Mouse (Mus musculus): Measurements from ENCODE around the gene Tvp23a. TPM values are rescaled to one million over a fixed set of nuclear protein-coding genes. Genes with fewer than 3 reads are reported as not detected.

The Tvp23a gene
- polyA plus RNA-seq, 1 experiment from 2014 or later: 0.51 TPM

GRCm38 (mm10) chr16:10392587-10392986, 54.6 kb downstream of the Tvp23a start:
- no peak overlapping the region for H3K4me3 ChIP-seq (ENCODE audit: low read depth, low read length)
- H3K9me3 ChIP-seq (replicated peaks; ENCODE audit: control insufficient read depth, low read length): no peaks in the 10 kb centered on the region
- ATAC-seq (ENCODE audit: low read depth): no peak
- no peaks in the 10 kb centered on the region for H3K36me3 ChIP-seq (ENCODE audit: control insufficient read depth, insufficient read depth)
- H3K9ac ChIP-seq (ENCODE audit: low read depth, low read length): no peak overlapping the region
- 43% methylated on average over 9 of the region's 9 CpGs for WGBS (ENCODE audit: insufficient replicate concordance)
- H3K4me1 ChIP-seq (ENCODE audit: control insufficient read depth, low read depth, low read length): peaks cover 7% of the 10 kb centered on the region
- H3K4me2 ChIP-seq (ENCODE audit: low read depth, low read length): no peak overlapping the region
- H3K27me3 ChIP-seq (ENCODE audit: control insufficient read depth, insufficient read depth, low read depth, low read length): peaks cover 2% of the 10 kb centered on the region; the same call in 1 of the 2 replicates
- H3K27ac ChIP-seq (ENCODE audit: low read length): no peak overlapping the region

GRCm38 (mm10) chr16:10388634-10389365, 58.4 kb downstream of the Tvp23a start:
- 0 out of 2 replicates have a peak, but pooled peaks have one; percentile 15 for ATAC-seq (ENCODE audit: low read depth)
- H3K27ac ChIP-seq (ENCODE audit: low read length): no peak overlapping the region
- H3K9ac ChIP-seq (ENCODE audit: low read depth, low read length): no peak overlapping the region
- no peaks in the 10 kb centered on the region for H3K36me3 ChIP-seq (ENCODE audit: control insufficient read depth, insufficient read depth)
- no peaks in the 10 kb centered on the region for H3K9me3 ChIP-seq (replicated peaks; ENCODE audit: control insufficient read depth, low read length)
- H3K4me1 ChIP-seq (ENCODE audit: control insufficient read depth, low read depth, low read length): peaks cover 21% of the 10 kb centered on the region
- 83% methylated on average over 6 of the region's 6 CpGs for WGBS (ENCODE audit: insufficient replicate concordance)
- no peak overlapping the region for H3K4me2 ChIP-seq (ENCODE audit: low read depth, low read length)
- no peaks in the 10 kb centered on the region for H3K27me3 ChIP-seq (ENCODE audit: control insufficient read depth, insufficient read depth, low read depth, low read length)
- no peak overlapping the region for H3K4me3 ChIP-seq (ENCODE audit: low read depth, low read length)

- no peaks in the 10 kb centered on the region for H3K27me3 ChIP-seq (ENCODE audit: control insufficient read depth, insufficient read depth, low read depth, low read length)
- no peaks in the 10 kb centered on the region for H3K36me3 ChIP-seq (ENCODE audit: control insufficient read depth, insufficient read depth)
- H3K4me3 ChIP-seq (ENCODE audit: low read depth, low read length): no peak overlapping the region
- no peak overlapping the region for H3K27ac ChIP-seq (ENCODE audit: low read length)
- no peaks in the 10 kb centered on the region for H3K9me3 ChIP-seq (replicated peaks; ENCODE audit: control insufficient read depth, low read length)
- H3K9ac ChIP-seq (ENCODE audit: low read depth, low read length): no peak overlapping the region
- H3K4me2 ChIP-seq (ENCODE audit: low read depth, low read length): no peak overlapping the region; the same call in 1 of the 2 replicates
- no peak for ATAC-seq (ENCODE audit: low read depth)
- 76% methylated on average over 12 of the region's 12 CpGs for WGBS (ENCODE audit: insufficient replicate concordance)
- peaks cover 27% of the 10 kb centered on the region for H3K4me1 ChIP-seq (ENCODE audit: control insufficient read depth, low read depth, low read length)
Measured at GRCm38 (mm10) chr16:10385261-10385660, 61.9 kb downstream of the Tvp23a start.

- peak overlapping the region; percentile 93 for H3K27ac ChIP-seq (ENCODE audit: low read length)
- H3K4me2 ChIP-seq (ENCODE audit: low read depth, low read length): peak overlapping the region; percentile 70
- peak; percentile 78 for ATAC-seq (ENCODE audit: low read depth)
- no peaks in the 10 kb centered on the region for H3K9me3 ChIP-seq (replicated peaks; ENCODE audit: control insufficient read depth, low read length)
- H3K9ac ChIP-seq (ENCODE audit: low read depth, low read length): peak overlapping the region; percentile 44; the same call in 1 of the 2 replicates
- H3K36me3 ChIP-seq (ENCODE audit: control insufficient read depth, insufficient read depth): no peaks in the 10 kb centered on the region
- peak overlapping the region; percentile 44 for H3K4me3 ChIP-seq (ENCODE audit: low read depth, low read length)
- peaks cover 27% of the 10 kb centered on the region for H3K4me1 ChIP-seq (ENCODE audit: control insufficient read depth, low read depth, low read length)
- no peaks in the 10 kb centered on the region for H3K27me3 ChIP-seq (ENCODE audit: control insufficient read depth, insufficient read depth, low read depth, low read length)
- WGBS (ENCODE audit: insufficient replicate concordance): 29% methylated on average over 3 of the region's 3 CpGs
Measured at GRCm38 (mm10) chr16:10384544-10384943, 62.6 kb downstream of the Tvp23a start.

GRCm38 (mm10) chr16:10384060-10384497, 63.1 kb downstream of the Tvp23a start:
- Histone ChIP-seq H3K36me3 (ENCODE audit: control insufficient read depth, insufficient read depth) (no peaks in the 10 kb centered on the region), H3K4me1 (ENCODE audit: control insufficient read depth, low read depth, low read length) (peaks cover 27% of the 10 kb centered on the region), H3K27ac (ENCODE audit: low read length) (peak overlapping the region; percentile 93), H3K4me3 (ENCODE audit: low read depth, low read length) (peak overlapping the region; percentile 44), H3K9ac (ENCODE audit: low read depth, low read length) (peak overlapping the region; percentile 60), H3K4me2 (ENCODE audit: low read depth, low read length) (peak overlapping the region; percentile 70), H3K9me3 (replicated peaks; ENCODE audit: control insufficient read depth, low read length) (no peaks in the 10 kb centered on the region), H3K27me3 (ENCODE audit: control insufficient read depth, insufficient read depth, low read depth, low read length) (no peaks in the 10 kb centered on the region)
- peak; percentile 100 for ATAC-seq (ENCODE audit: low read depth)
- WGBS (ENCODE audit: insufficient replicate concordance): 8% methylated on average over 8 of the region's 8 CpGs

- H3K4me1 ChIP-seq (ENCODE audit: control insufficient read depth, low read depth, low read length): peaks cover 12% of the 10 kb centered on the region
- no peak overlapping the region for H3K27ac ChIP-seq (ENCODE audit: low read length)
- no peaks in the 10 kb centered on the region for H3K36me3 ChIP-seq (ENCODE audit: control insufficient read depth, insufficient read depth)
- no peak overlapping the region for H3K9ac ChIP-seq (ENCODE audit: low read depth, low read length)
- H3K4me2 ChIP-seq (ENCODE audit: low read depth, low read length): no peak overlapping the region
- H3K9me3 ChIP-seq (replicated peaks; ENCODE audit: control insufficient read depth, low read length): no peaks in the 10 kb centered on the region
- no peak overlapping the region for H3K4me3 ChIP-seq (ENCODE audit: low read depth, low read length)
- ATAC-seq (ENCODE audit: low read depth): no peak
- 46% methylated on average over 2 of the region's 2 CpGs for WGBS (ENCODE audit: insufficient replicate concordance)
- no peaks in the 10 kb centered on the region; the same call in 1 of the 2 replicates for H3K27me3 ChIP-seq (ENCODE audit: control insufficient read depth, insufficient read depth, low read depth, low read length)
Measured at GRCm38 (mm10) chr16:10379531-10379930, 67.6 kb downstream of the Tvp23a start.

GRCm38 (mm10) chr16:10377286-10377685, 69.9 kb downstream of the Tvp23a start:
- no peaks in the 10 kb centered on the region for H3K9me3 ChIP-seq (replicated peaks; ENCODE audit: control insufficient read depth, low read length)
- no peaks in the 10 kb centered on the region for H3K4me1 ChIP-seq (ENCODE audit: control insufficient read depth, low read depth, low read length)
- ATAC-seq (ENCODE audit: low read depth): no peak
- no peak overlapping the region for H3K4me2 ChIP-seq (ENCODE audit: low read depth, low read length)
- H3K27ac ChIP-seq (ENCODE audit: low read length): no peak overlapping the region
- no peaks in the 10 kb centered on the region; the same call in 1 of the 2 replicates for H3K27me3 ChIP-seq (ENCODE audit: control insufficient read depth, insufficient read depth, low read depth, low read length)
- 37% methylated on average over 1 of the region's 1 CpGs for WGBS (ENCODE audit: insufficient replicate concordance)
- H3K36me3 ChIP-seq (ENCODE audit: control insufficient read depth, insufficient read depth): no peaks in the 10 kb centered on the region
- no peak overlapping the region for H3K4me3 ChIP-seq (ENCODE audit: low read depth, low read length)
- no peak overlapping the region for H3K9ac ChIP-seq (ENCODE audit: low read depth, low read length)

- no peaks in the 10 kb centered on the region for H3K36me3 ChIP-seq (ENCODE audit: control insufficient read depth, insufficient read depth)
- H3K9ac ChIP-seq (ENCODE audit: low read depth, low read length): no peak overlapping the region
- peak overlapping the region; percentile 24; the same call in 1 of the 2 replicates for H3K4me2 ChIP-seq (ENCODE audit: low read depth, low read length)
- no peaks in the 10 kb centered on the region for H3K9me3 ChIP-seq (replicated peaks; ENCODE audit: control insufficient read depth, low read length)
- no peaks in the 10 kb centered on the region for H3K4me1 ChIP-seq (ENCODE audit: control insufficient read depth, low read depth, low read length)
- no peak for ATAC-seq (ENCODE audit: low read depth)
- H3K27ac ChIP-seq (ENCODE audit: low read length): no peak overlapping the region
- H3K27me3 ChIP-seq (ENCODE audit: control insufficient read depth, insufficient read depth, low read depth, low read length): no peaks in the 10 kb centered on the region; the same call in 1 of the 2 replicates
- no peak overlapping the region for H3K4me3 ChIP-seq (ENCODE audit: low read depth, low read length)
- WGBS (ENCODE audit: insufficient replicate concordance): 36% methylated on average over 13 of the region's 13 CpGs
Measured at GRCm38 (mm10) chr16:10374254-10375011, 72.7 kb downstream of the Tvp23a start.

- no peak overlapping the region for H3K27ac ChIP-seq (ENCODE audit: low read length)
- no peaks in the 10 kb centered on the region for H3K4me1 ChIP-seq (ENCODE audit: control insufficient read depth, low read depth, low read length)
- no peaks in the 10 kb centered on the region for H3K27me3 ChIP-seq (ENCODE audit: control insufficient read depth, insufficient read depth, low read depth, low read length)
- no peak overlapping the region for H3K4me3 ChIP-seq (ENCODE audit: low read depth, low read length)
- H3K4me2 ChIP-seq (ENCODE audit: low read depth, low read length): no peak overlapping the region
- H3K9ac ChIP-seq (ENCODE audit: low read depth, low read length): no peak overlapping the region
- WGBS (ENCODE audit: insufficient replicate concordance): 66% methylated on average over 4 of the region's 4 CpGs
- H3K36me3 ChIP-seq (ENCODE audit: control insufficient read depth, insufficient read depth): no peaks in the 10 kb centered on the region
- no peak for ATAC-seq (ENCODE audit: low read depth)
- no peaks in the 10 kb centered on the region for H3K9me3 ChIP-seq (replicated peaks; ENCODE audit: control insufficient read depth, low read length)
Measured at GRCm38 (mm10) chr16:10372372-10372771, 74.8 kb downstream of the Tvp23a start.

Data from liver, embryonic 16.5 days (tissue).